Mouse (Mus musculus) E14TG2a.4 (cell line): ENCODE results near the gene 4930524B15Rik.

Source experiments
- H3K27me3 ChIP-seq: 2 replicates; pipeline ENCODE4 v1.6.1; 2014; ENCODE audit warnings: low read length, control low read depth; ENCODE audit not compliant: insufficient read depth
- H3K36me3 ChIP-seq: 2 replicates; pipeline ENCODE4 v1.6.1; 2014; ENCODE audit warnings: low read length, control low read depth; ENCODE audit not compliant: insufficient read depth
- H3K4me1 ChIP-seq: replicated peaks from 2 replicates; pipeline ENCODE4 v1.6.1; 2014; ENCODE audit warnings: low read depth, low read length, control low read depth
- H3K4me3 ChIP-seq: replicated peaks from 2 replicates; pipeline ENCODE4 v1.5.1; 2014; ENCODE audit warnings: mild to moderate bottlenecking, low read length
- H3K9me3 ChIP-seq: 2 replicates; pipeline ENCODE4 v1.6.1; 2014; ENCODE audit warnings: low read length, control low read depth
- CTCF ChIP-seq: conservative IDR thresholded peaks from 2 replicates; pipeline ENCODE4 v1.5.1; 2014; ENCODE audit warnings: low read length
- NANOG ChIP-seq: IDR thresholded peaks from 2 replicates; pipeline ENCODE4 v1.6.1; 2014; ENCODE audit warnings: borderline replicate concordance, low read length, mixed read lengths
- POU5F1 ChIP-seq: IDR thresholded peaks from 2 replicates; pipeline ENCODE4 v1.6.1; 2014; ENCODE audit warnings: low read length, borderline replicate concordance

4930524B15Rik gene

GRCm38 (mm10) chr11:31965256-31966134 is at the start of gene 4930524B15Rik:
Gene 4930524B15Rik (plus strand): TSS chr11:31965592.
- Histone ChIP-seq H3K9me3 (no peaks in the 10 kb centered on the region), H3K4me1 (peaks cover 8% of the 10 kb centered on the region), H3K36me3 (no peaks in the 10 kb centered on the region), H3K27me3 (peaks cover 12% of the 10 kb centered on the region), H3K4me3 (peak within 1 kb of the TSS; percentile 82)
- TF ChIP-seq CTCF (no peak), POU5F1 (no peak), NANOG (no peak)

- no peak for TF ChIP-seq CTCF
- no peak for TF ChIP-seq NANOG
- TF ChIP-seq POU5F1, result no peak
- no peaks in the 10 kb centered on the region for H3K9me3 ChIP-seq
- H3K27me3 ChIP-seq, result no peaks in the 10 kb centered on the region
- no peak overlapping the region for H3K4me3 ChIP-seq
- H3K36me3 ChIP-seq, result 0 out of 2 replicates have a peak, but pooled peaks cover 5% of the 10 kb centered on the region
- no peaks in the 10 kb centered on the region for H3K4me1 ChIP-seq
These were observed 47.6 kb upstream of the 4930524B15Rik start for GRCm38 (mm10) chr11:31917769-31918168.

GRCm38 (mm10) chr11:31930051-31930450 is 35.3 kb upstream of the 4930524B15Rik start:
- no peak overlapping the region for H3K4me3 ChIP-seq
- no peak for TF ChIP-seq POU5F1
- no peak for TF ChIP-seq CTCF
- TF ChIP-seq NANOG, result no peak
- H3K4me1 ChIP-seq, result no peaks in the 10 kb centered on the region
- no peaks in the 10 kb centered on the region for H3K9me3 ChIP-seq
- H3K27me3 ChIP-seq, result no peaks in the 10 kb centered on the region
- peaks cover 16% of the 10 kb centered on the region for H3K36me3 ChIP-seq

GRCm38 (mm10) chr11:31935652-31936051 is 29.7 kb upstream of the 4930524B15Rik start:
- Histone ChIP-seq H3K27me3 (no peaks in the 10 kb centered on the region), H3K4me1 (no peaks in the 10 kb centered on the region), H3K36me3 (peaks cover 8% of the 10 kb centered on the region), H3K4me3 (no peak overlapping the region), H3K9me3 (no peaks in the 10 kb centered on the region)
- TF ChIP-seq CTCF (no peak), POU5F1 (no peak), NANOG (no peak)

GRCm38 (mm10) chr11:31936910-31937525 is 28.4 kb upstream of the 4930524B15Rik start:
- Histone ChIP-seq H3K27me3 (no peaks in the 10 kb centered on the region), H3K9me3 (no peaks in the 10 kb centered on the region), H3K36me3 (no peaks in the 10 kb centered on the region), H3K4me1 (no peaks in the 10 kb centered on the region), H3K4me3 (no peak overlapping the region)
- TF ChIP-seq POU5F1 (no peak), CTCF (no peak), NANOG (no peak)

- no peaks in the 10 kb centered on the region for H3K9me3 ChIP-seq
- no peak overlapping the region for H3K4me3 ChIP-seq
- no peaks in the 10 kb centered on the region for H3K36me3 ChIP-seq
- H3K4me1 ChIP-seq, result no peaks in the 10 kb centered on the region
- TF ChIP-seq CTCF, result no peak
- no peak for TF ChIP-seq NANOG
- TF ChIP-seq POU5F1, result no peak
- H3K27me3 ChIP-seq, result no peaks in the 10 kb centered on the region
These were observed 24.3 kb upstream of the 4930524B15Rik start for GRCm38 (mm10) chr11:31940898-31941639.

- no peaks in the 10 kb centered on the region for H3K36me3 ChIP-seq
- TF ChIP-seq CTCF (peak; percentile 26), NANOG (no peak)
- H3K4me1 ChIP-seq, result no peaks in the 10 kb centered on the region
- H3K9me3 ChIP-seq, result no peaks in the 10 kb centered on the region
- H3K4me3 ChIP-seq, result no peak overlapping the region
- H3K27me3 ChIP-seq, result no peaks in the 10 kb centered on the region
These were observed 23.5 kb upstream of the 4930524B15Rik start for GRCm38 (mm10) chr11:31941640-31942638.
